Mouse (Mus musculus) liver, embryonic 14.5 days (tissue): ENCODE data around the gene Smg6.

ENCODE experiments used
- CTCF ChIP-seq: IDR thresholded peaks from 2 replicates; pipeline ENCODE4 v1.5.1; 2016; ENCODE audit warnings: antibody characterized with exemption, low read depth, control low read depth
- EP300 ChIP-seq: IDR thresholded peaks from 2 replicates; pipeline ENCODE4 v1.6.1; 2016; ENCODE audit warnings: antibody characterized with exemption, low read depth

- TF ChIP-seq CTCF, result no peak
- no peak for TF ChIP-seq EP300
Measured at GRCm38 (mm10) chr11:75161417-75162008, 235.9 kb downstream of the Smg6 start.
